Mouse (Mus musculus): ENCODE results near the gene Gm13290.
A peak's percentile ranks its signal among the peaks of the same experiment; 100 is the strongest.
"Not testable (repeated sequence)": the region's sequence is repeated elsewhere in the genome, so short reads cannot be mapped to it uniquely, and the experiment has no call there.

The Gm13290 gene

GRCm38 (mm10) chr4:88773534-88773933 is at the start of gene Gm13290:
TSS of gene Gm13290 (plus strand) at chr4:88773834.
- not testable (repeated sequence) for DNase-seq

DNA sequence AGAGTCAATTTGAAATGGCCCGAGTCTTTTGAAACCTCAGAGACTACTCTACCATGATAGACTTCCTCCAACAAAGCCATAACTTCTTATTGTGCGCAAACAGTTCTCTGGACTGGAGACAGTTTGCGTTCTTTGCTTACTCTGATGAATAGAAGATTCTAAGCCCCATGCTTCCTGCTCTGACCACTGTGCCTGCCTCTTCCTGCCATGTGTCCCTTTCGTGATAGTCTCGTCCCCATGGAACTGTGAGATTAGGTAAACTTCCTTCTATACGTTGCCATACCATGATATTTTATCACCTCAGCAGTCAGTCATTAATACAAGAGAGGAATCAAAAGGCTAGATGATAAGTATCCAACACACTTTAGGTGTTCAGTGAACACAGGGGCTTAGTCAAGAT is 46.9 kb upstream of the Gm13290 start:
- no peak for DNase-seq

DNA sequence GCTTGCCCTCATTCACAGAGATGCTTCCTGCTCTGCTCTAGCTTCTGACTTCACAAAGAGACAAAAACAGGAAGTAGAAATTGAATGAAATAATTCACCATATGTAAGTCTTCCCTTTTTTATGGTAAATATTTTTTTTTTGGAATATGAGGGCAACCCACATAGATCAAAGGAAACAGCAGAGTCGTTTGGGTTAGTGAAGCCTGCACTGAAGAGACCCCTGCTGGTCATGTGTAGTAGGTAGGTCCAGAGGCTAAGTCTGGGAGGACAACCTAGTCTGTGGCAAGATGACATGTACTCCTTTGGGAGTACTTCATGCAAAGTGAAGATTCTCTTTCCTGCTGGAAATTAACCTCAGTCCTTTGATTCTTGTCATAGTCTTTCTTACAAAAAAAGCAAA is 46.3 kb upstream of the Gm13290 start:
- peak; percentile 58 for DNase-seq

DNA sequence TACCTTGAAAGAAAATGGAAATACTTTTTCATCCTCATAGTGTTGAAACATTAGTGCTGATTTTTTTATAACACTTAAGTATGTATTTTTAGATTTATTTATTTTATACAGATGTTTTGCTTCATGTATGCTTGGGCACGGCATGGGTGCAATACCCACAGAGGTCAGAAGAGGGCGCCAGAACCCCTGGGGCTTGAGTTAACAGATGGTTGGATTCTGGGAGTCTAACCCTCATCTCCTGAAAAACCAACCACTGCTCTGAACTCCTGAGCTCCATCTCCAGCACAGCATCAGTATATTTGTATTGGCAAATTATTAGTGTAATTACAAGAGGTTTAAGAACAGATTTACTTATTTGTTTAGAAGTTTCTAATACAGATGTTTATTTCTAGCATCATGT is 35.2 kb upstream of the Gm13290 start:
- DNase-seq = peak; percentile 79

GRCm38 (mm10) chr4:88739036-88739435 is 34.6 kb upstream of the Gm13290 start:
- DNase-seq = no peak

GRCm38 (mm10) chr4:88741426-88741825 is 32.2 kb upstream of the Gm13290 start:
- DNase-seq = no peak

GRCm38 (mm10) chr4:88742771-88743371 is 30.8 kb upstream of the Gm13290 start:
- no peak for DNase-seq

DNA sequence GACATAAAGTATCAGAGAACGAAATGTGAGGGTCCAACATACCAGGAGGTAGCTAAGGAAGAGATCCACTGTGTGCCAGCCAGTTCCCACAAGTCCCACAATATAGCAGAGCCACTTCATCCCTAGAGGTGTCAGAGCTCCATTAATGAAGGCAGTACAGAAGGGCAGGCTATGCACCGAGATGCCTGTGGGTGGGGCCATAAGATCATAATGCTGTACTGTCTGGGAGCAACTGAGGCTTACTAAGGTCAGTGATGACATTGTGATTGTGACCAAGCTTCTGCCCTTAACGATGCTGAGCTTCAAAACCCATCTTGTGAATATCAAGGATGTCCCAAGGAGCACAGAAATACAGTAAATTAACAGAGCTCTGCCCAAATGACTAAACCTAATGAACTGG is 29.4 kb upstream of the Gm13290 start:
- peak; percentile 26 for DNase-seq

DNA sequence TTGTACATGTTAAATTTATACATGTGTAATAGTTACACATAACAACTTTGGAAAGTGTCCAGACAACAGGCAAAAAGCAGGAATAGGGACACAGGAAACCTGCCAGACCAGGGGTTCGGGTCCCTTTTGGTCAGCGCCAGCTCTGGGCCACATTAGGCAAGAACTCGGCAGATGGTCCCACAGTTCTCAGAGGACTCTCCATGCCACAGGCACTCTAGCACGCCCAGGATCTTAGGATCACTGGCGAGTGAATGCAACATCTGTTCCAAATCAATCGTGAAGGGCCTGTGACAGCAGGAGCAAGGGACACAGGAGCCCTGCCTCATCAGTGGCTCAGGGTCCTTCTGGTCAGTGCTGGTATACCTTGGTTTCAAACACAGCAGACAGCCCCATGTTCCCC is 23.7 kb upstream of the Gm13290 start:
- no peak for DNase-seq

DNA sequence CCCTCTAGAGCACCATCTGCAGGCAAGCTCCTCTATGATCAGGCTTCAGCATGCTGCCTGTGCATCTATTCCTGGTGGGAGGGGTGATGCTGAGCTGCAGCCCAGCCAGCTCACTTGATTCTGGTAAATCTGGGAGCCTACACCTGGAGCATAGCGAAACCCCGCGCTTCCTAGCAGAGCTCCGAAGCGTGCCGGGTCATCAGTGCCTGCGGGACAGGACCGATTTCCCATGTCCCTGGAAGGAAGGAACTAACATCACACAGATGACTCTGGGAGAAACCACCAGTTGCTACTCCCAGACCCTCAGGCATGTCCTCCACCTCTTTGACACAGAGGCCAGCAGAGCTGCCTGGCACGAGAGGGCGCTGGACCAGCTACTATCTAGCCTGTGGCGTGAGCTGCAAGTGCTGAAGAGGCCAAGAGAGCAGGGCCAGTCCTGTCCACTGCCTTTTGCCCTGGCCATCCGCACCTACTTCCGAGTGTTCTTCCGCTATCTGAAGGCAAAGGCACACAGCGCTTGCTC is 18.8 kb upstream of the Gm13290 start, which contains the start of gene Gm13271:
Gene Gm13271 (plus strand): TSS at position 51 of the 523 bp plus-strand sequence.
- peak; percentile 68 for DNase-seq

- DNase-seq = peak; percentile 37
Measured at GRCm38 (mm10) chr4:88756581-88757513, 16.8 kb upstream of the Gm13290 start.

GRCm38 (mm10) chr4:88757628-88758031 is 16.0 kb upstream of the Gm13290 start:
- DNase-seq = peak; percentile 90

- not testable (repeated sequence) for DNase-seq
Measured at GRCm38 (mm10) chr4:88758751-88759150, 14.9 kb upstream of the Gm13290 start.

DNA sequence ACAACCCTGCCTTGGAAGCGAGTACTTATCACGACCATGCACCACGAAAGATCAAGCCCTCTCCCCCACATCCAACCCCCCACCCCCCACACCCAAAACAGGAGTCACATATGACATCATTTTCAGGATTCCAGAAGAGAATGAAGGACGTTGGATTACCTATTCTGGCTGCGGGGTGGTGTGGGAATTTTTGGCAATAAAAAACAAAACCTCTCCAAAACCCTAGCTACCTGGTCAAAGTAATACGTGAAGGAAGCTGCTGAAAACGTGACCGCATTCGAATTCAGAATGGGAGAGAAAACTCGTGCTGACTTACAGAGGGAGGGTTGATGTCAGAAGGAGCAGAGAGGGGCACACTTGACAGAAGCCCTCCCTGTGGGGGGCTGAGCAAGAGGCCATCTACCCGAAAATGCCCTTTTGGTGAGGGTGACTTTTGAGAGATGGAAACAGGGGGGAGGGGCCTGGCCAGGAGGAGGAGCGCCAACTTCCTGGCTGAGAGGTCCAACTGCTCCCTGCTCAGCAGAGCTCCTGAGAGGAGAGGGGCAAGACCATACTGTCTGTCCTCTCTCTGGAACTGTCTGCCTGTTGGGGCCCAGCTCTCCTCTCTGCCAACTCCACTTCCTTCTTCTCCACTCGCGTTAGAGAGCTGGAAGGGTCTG is 13.9 kb upstream of the Gm13290 start, which contains the start of gene Gm13283:
Gene Gm13283 (plus strand): TSS at position 510 of the 659 bp plus-strand sequence.
- peak; percentile 28 for DNase-seq

DNA sequence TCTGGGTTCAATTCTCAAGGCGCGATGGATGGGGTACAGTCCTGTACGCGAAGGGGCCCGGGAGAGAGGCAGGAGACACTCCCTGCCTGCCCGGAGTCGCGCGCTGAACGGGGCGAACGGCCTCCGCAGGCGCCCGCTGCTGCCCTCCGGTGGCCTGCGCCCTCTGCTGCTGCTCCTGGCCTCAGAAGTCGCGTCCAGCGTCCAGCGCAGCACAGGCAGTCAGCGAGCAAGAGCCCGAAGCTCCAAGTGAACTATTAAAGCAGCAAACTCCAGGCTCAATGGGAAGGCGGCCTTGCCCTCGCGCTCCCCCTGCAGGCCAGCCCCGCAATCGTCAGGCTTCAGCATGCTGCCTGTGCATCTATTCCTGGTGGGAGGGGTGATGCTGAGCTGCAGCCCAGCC is 13.2 kb upstream of the Gm13290 start:
- peak; percentile 55 for DNase-seq

DNA sequence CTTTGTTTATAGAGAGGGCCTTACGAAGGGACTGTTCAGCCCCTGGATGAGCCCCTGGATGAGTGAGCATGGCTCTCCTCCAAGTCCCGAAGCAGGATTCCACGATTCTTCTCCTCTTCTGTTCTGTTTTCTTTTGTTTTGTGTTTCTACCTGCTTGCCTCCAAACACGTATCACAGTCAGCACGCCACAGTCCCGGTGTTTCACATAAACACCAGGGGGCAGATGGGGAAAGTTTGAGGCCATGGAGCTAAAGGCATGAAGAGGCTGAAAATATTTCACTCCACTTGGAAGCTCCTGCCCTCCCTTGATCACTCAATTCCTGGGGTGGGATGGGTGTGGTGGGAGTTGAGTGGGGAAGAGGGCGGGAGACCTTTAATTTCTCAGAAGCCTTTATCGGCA is 11.9 kb upstream of the Gm13290 start:
- peak; percentile 90 for DNase-seq

DNA sequence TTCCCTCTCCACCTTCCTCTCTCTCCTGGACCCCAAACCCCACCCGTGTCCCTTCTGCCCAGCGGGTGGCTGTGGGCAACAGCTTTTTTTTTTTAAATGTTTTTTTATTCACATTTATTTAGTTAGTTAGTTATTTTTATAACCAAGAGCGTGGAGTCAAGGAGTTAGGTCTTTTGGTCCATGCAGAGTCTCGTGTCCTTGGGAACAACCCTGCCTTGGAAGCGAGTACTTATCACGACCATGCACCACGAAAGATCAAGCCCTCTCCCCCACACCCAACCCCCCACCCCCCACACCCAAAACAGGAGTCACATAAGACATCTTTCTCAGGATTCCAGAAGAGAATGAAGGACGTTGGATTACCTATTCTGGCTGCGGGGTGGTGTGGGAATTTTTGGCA is 11.3 kb upstream of the Gm13290 start:
- DNase-seq = peak; percentile 24

DNA sequence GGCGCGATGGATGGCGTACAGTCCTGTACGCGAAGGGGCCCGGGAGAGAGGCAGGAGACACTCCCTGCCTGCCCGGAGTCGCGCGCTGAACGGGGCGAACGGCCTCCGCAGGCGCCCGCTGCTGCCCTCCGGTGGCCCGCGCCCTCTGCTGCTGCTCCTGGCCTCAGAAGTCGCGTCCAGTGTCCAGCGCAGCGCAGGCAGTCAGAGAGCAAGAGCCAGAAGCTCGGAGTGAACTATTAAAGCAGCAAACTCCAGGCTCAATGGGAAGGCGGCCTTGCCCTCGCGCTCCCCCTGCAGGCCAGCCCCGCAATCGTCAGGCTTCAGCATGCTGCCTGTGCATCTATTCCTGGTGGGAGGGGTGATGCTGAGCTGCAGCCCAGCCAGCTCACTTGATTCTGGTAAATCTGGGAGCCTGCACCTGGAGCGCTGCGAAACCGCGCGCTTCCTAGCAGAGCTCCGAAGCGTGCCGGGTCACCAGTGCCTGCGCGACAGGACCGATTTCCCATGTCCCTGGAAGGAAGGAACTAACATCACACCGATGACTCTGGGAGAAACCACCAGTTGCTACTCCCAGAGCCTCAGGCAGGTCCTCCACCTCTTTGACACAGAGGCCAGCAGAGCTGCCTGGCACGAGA is 10.1 kb upstream of the Gm13290 start:
- DNase-seq = peak; percentile 38

- DNase-seq = not testable (repeated sequence)
Measured at GRCm38 (mm10) chr4:88776622-88777021, 3.0 kb downstream of the Gm13290 start, which contains the start of gene Gm13289. TSS of gene Gm13289 (plus strand) at chr4:88776922.

- not testable (repeated sequence) for DNase-seq
Measured at GRCm38 (mm10) chr4:88779550-88779949, 5.9 kb downstream of the Gm13290 start, which contains the start of gene Gm13272. TSS of gene Gm13272 (plus strand) at chr4:88779850.

- DNase-seq = not testable (repeated sequence)
Measured at GRCm38 (mm10) chr4:88780320-88780719, 6.7 kb downstream of the Gm13290 start.

- DNase-seq = not testable (repeated sequence)
Measured at GRCm38 (mm10) chr4:88781831-88782230, 8.2 kb downstream of the Gm13290 start, which contains the start of gene Ifnz. TSS of gene Ifnz (plus strand) at chr4:88782131.

All from thymus, postnatal 25 days (tissue).